Mouse (Mus musculus) right cerebral cortex, postnatal 25 days (tissue): ENCODE data around the gene Haus8.
"Not testable (repeated sequence)": the region's sequence is repeated elsewhere in the genome, so short reads cannot be mapped to it uniquely, and the experiment has no call there.

Experiments used
- DNase-seq: peaks from one replicate; pipeline ENCODE4 v3.0.0; 2022

Gene Haus8

DNA sequence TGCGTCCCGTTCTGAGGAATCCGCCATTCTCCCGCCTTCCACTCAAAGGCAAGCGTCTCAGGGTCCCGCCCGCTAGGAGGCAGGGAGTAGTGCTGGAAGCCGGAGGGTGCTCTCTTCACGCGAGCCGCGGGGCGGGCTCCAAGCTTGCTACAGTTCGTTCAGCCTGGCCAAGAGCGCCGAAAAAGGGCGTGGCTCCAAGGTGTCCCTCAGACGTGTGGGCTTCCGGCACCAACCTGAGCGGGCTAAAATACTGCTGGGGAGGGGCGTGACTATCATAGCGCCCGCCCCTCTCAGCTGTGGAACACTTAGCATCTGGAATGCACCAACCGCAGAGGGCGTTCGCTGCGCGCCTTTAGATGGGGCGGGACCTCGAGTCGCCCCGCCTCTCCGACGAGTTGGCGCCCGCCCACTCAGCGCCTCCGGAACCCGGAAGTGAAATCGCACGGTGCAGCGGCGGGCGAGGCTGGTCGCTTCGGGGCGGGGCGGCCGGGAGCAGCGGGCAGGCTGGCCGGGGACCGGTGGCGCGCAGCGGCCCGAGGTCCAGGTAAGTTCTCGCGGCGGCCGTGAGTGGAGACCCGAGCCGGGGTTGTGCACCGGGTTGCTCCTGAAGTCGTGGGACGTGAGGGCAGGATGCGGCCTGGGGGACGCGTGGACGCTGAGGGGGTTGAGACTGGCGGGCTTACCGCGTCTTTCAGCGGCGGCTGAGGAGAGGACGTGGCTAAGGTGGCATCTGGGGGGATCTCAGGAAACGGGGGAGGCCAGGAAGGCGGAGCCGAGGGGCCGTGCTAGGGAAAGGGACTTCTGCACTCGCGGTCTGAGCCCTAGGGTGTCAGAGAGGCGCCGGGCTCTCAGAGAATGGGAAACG is at the start of gene Haus8, which contains the start of gene Myo9b:
TSS of gene Haus8 (minus strand) at position 649 of the 865 bp plus-strand sequence.
TSS of gene Myo9b (plus strand) at position 429 of the 865 bp plus-strand sequence.
- peak; percentile 98 for DNase-seq

DNA sequence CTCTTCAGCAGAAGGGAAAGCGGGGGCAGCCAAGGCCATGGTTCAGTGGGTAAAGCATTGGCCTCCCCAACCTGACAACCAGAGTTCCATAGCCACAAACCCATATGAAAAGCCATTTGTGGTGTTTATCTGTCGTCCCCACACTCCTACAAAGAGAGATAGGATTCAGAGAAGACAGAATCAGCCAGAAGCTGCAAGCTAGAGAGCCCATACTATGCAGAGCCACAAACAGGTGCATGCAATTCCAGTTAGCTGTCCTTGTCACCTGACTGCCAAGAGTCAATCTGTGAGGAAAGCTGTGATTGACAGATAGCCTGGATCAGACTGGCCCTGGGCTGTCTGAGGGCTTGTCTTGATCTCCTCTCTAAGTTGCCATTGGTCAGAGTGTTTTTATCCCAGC is 47.0 kb upstream of the Haus8 start:
- not testable (repeated sequence) for DNase-seq

DNA sequence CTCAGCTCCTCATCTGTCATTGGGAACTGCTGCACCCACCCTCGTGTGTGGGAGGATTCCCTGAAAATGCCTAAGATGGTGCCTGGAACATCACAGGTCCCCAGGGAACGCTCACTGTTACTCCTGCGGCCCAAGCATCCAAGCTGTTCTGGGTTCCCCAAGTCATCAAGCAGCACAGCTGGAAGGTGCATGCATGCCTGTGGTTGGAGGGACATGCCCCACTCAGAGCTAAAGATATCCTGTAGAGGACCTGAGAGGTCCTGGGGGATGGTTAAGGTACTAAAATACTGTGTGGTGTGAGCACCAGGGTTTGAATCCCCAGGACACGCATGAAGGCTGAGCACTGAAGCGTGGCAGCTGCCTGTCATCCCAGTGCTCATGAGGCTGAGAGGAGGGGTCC is 45.9 kb upstream of the Haus8 start:
- DNase-seq = not testable (repeated sequence)

DNA sequence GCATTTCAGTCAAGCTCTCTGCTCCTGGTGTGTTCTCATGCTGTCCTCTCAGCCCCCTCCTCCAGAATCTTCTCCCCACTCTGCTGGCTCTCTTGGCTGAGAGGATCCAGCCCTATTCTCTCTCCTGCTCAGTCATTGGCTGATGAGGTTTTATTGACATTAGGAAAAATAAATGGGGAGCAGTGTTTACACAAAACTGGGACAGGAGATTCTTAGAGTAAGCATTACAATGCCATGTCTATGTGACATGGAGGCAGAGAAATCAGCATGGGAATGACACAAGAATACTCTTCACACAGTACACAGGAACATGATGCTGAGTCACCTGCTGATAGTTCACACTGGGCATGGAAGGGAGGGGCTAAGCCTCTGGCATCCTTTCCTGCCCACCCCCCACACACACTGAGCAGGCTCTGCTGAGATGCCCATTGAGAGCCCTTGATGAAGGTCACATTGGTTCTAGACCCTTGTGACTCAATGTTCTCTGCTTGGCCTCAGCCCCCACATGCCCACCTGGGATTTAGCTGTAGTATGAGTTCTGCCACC is 43.8 kb upstream of the Haus8 start:
- DNase-seq = no peak

DNA sequence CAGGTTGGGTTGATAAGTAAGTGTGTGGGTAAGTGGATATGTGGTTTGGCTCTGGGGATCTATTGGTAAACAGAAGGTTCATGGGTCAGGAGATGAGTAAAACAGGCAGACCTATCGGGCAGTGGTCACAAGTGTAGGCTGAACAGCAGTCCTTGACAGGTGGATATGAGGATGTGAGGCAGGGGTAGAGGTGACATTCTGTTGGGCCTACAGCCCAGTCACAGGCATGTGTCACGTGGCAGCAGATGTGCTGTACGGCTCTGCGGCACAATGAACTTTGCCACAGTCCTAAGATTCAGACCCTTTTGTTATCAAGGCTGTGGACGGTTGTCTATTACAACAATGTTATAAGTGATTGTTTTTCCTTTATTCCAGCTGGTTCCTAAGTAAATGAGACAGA is 43.2 kb upstream of the Haus8 start:
- DNase-seq = no peak

DNA sequence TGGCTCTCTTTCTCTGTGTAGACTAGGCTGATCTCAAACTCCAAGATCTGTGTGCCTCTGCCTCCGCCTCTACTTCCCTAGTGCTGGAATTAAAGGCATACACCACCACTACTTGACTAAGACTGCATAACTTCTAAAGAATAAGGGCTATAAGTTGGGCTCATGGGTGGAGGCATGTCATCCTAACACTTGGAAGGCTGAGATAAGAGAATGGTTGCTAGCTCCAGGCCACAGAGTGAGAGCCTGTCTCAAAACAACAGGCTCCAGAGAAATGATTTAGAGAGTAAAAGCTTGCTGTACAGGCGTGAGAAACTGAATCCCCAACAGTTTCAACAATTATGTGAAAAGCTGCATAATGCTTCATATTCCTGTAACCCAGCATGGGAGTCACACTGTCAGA is 41.2 kb upstream of the Haus8 start:
- DNase-seq = no peak

DNA sequence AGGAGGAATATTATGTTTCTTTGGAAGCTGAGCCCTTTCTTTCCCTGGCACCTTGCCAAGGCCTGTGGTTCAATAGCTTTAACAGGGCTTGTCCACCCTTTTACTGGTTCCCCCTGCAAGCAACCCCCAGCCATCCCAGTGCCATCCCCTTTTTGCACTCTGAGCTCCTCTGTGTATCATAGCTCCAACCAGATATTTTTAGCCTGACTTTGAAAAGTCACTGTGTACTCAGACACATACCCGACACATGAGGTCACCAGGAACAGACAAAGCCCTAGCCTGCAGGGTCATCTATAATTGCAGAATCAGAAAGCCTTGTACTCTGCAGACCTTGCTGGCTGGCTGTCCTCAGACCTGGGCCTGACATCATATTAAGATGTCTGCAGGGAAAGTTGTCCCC is 40.0 kb upstream of the Haus8 start:
- DNase-seq = no peak

DNA sequence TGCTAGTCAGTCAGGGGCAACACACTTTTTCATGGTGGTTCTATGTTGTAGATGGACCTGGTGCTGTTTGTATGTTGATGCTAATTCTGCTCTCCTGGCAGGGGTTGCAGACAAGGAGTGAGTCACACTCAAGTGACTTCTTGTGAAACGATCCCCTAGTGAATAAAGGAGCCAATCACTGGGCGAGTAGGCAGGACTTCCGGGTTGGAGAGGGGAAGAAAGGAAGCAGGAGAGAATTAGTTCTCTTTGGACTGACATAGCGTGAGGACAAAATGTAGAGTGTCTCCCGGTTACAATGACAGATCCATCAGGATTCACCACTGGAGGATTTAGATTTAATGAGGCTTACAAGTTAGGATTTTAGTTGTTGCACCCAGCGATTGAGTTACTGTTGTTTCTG is 37.7 kb upstream of the Haus8 start:
- DNase-seq = no peak

DNA sequence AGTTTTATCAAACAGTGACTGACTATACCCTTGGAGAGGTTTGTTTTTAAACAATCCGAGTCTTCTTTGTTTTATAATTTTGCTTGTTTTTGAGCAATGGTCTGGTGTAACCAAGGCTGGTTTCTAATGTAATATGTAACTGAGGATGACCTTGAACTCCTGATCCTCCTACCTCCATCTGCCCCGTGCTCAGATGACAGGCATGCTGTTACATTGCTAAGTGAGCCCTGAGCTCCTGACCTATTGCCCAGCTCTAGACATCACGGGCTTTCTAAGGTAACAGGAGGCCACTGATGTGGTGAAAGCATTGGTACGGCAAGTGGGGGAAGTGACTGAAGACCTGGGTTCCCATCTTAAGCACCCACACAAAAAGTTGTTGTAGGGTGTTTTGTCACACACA is 35.2 kb upstream of the Haus8 start:
- DNase-seq = no peak

DNA sequence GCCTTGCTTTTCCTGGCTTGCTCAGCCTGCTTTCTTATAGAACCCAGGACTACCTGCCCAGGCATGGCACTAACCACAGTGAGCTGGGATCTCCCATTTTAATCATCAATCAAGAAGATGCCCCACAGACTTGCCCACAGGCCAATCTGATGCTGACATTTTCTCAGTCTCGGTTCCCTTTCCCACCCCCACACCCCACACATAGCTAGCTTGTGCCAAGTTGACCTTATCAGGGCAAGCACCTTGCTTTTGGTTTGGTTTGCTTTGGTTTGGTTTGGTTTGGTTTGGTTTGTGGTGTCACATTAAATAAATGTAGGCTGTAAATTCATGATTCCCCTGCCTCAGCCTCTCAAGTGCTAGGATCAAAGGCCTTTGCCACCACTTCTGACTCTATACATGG is 34.6 kb upstream of the Haus8 start:
- DNase-seq = no peak

DNA sequence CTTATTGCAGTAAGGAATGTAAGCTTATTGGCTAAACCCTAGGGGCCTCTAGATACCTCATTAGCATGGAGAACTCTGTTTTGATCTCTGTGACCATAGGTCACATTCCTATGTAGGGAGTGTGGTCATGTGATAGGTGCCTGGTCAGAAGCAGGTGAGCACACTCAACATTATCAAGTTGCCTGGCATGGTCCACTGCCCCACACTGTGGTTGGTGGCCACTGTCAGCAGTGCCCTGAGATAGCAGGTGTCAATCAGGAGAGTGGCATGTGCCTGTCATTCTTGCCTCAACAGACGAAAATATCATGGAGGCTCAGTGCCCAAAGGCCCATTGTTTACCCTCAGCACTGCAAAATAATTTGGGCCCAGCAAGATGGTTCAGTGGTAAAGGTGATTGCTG is 33.3 kb upstream of the Haus8 start:
- DNase-seq = no peak

DNA sequence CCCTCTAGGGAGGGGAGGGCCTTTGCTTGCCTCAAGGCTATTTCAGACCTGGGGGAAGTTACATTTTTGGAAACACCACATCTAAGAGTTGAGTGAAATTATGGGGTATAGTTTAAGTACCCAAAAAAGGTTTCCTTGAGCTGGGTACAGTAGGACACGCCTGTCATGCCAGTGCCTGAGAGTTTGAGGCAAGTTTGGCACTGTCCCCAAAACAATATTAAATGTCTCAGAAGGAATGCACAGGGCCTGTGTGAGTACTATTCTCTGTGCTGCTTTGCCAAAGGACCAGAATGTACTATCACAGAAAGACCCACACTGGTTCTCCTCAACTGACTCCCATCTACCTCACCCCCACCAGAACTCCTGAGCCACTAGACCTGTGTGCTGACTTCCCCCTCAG is 30.9 kb upstream of the Haus8 start:
- DNase-seq = no peak

DNA sequence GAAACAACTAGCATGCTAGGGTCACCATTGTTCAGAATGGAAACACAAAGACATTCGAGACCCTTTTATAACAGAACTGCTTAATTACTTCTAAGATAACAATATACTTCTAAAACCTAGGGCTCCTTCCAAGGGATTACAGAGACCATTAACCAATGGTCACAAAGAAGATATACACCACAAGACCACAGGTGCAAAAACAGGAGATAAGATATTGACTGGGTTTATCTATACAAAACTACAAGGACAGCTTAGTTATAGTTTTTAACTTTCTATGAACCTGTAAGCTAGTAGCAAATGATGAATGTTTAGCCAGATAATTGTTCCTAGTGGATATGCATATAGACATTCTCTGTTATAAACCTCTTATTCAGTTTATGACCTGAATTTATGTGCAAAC is 30.1 kb upstream of the Haus8 start:
- no peak for DNase-seq

DNA sequence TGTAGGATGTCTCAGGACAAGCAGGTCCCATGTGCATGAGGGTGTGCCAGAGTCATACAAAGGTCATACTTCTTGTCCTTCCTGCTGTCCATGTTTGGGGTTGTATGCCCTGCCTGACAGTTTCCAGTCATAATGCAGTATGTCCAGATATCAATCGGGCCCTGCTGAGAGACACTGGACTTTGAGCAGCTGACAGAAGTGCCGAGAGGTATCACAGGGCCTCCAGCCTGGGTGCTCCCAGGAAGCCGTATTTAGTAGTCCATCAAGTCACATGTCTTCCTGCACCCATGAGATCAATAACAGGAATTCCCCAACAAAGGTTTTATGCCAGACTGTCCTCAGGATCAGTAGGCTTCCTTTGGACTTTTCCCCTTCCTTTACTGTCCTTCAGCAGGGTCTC is 27.0 kb upstream of the Haus8 start:
- DNase-seq = no peak

DNA sequence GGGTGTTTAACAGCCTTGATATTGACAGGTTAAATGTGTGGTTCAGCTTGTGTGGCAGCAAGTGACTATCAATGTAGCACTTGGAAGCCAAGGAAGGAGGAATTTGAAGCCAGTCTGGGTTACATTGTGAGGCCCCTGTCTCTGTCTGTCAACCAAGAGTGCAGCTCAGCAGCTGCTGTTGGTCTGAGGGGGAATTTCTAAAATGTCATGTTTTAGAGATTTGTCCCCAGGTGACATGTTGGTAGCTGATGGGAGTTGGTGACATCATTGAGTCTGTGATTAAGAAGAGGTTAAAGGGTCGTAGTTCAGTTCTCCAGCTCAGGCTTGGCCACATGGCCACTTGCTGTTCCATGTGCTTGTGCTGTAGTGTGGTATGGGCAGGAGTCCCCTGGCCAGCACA is 24.7 kb upstream of the Haus8 start:
- no peak for DNase-seq

DNA sequence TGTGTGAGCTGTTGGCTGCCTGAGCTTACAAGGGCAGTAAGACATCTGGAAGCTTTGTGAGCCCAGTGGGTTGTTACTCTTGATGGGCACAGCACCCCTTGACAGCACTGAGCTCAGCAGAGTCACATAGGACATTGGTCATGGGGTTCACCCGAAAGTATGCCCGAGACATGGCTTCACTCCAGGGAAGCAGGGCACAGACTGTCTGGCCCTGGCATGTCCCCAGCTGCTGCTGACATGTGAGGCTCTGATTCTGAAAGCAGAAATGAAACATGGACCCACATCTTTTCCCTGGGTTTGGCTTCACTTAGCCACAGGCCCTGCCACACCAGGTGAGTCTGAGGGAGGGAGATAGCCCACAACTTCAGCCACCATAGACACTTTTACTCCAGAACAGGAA is 24.1 kb upstream of the Haus8 start:
- no peak for DNase-seq

DNA sequence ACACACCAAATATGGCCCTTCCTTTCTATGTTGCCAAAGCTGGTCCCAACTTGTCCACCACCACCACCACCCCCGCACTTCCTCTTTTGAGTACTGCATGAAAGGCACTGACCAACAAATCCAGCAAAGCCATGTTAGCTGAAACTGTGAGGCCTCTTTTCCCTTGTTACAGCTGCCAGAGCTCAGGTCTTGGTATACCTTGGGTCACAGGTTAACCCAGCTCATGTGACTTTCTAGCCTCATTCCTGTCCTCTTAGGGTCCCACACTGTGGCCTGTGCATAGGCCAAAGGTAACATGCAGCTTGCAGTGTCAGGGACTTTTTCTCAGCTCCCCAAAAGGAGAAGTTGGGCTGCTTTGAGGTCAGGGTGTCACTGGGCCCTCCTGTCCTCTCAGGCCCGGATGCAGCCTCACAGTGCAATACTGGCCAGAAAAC is 23.5 kb upstream of the Haus8 start:
- DNase-seq = no peak

DNA sequence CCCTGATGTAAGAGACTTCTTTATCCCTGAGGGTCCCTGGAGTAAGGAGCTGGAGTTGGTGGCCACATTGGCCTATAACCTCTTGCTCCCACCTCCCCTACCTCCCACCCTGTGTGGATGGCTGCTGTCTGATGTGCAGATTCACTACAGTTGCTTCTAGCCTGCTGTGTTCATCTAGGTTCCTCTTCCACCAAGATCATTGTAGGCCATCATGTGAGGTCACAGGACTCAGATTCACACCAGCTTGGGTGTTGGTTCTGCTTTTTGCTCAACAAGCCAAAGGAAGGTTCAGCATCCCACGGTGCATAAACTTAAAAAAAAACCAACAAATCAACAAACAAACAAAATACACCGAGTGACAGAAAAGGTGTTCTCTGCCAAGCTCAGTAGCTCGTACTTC is 21.2 kb upstream of the Haus8 start:
- DNase-seq = not testable (repeated sequence)

DNA sequence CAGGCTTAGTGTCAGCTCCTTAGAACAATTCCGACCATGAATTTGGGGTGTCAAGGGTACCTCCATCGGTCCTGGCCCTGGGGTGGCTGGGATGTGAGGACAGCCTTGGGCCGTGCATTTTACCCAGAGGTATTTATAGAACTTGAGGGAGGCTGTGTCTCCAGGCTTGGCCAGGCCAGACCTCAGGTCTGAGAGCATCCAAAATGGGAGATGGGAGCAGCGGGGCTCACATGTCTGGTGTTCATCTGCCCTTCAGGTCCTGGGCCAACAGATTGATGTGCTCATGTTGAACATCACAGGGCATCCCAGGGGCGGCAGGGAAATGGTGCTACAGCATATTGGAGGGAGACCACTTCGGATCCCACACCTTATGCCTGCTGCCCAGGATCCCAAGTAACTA is 18.6 kb upstream of the Haus8 start:
- DNase-seq = no peak

DNA sequence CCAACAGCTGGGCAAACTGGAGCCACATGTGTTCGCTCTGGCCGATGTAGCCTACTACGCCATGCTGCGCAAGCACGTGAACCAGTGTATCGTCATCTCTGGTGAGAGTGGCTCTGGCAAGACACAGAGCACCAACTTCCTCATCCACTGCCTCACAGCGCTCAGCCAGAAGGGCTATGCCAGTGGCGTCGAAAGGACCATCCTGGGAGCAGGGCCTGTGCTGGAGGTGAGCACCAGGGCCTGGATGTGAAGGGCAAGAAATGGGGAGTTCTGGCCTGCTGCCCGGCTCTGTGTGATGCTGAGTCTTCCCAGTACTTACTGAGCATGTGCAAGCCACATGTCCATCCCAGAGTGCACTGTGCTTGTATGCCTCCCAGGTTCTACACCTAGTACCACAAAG is 18.2 kb upstream of the Haus8 start:
- no peak for DNase-seq

DNA sequence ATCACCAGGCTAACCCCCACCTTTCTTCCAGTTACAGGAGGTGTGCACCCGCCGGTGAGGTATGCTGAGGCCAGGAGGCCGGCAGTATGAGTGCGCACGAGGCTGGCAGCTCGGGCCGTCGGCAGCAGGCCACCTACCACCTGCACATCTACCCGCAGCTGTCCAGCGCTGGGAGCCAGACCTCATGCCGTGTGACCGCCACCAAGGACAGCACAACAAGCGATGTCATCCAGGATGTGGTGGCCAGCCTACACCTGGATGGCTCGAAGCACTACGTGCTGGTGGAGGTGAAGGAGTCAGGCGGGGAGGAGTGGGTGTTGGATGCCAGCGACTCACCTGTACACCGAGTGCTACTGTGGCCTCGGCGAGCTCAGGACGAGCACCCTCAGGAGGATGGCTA is 17.5 kb upstream of the Haus8 start:
- no peak for DNase-seq

DNA sequence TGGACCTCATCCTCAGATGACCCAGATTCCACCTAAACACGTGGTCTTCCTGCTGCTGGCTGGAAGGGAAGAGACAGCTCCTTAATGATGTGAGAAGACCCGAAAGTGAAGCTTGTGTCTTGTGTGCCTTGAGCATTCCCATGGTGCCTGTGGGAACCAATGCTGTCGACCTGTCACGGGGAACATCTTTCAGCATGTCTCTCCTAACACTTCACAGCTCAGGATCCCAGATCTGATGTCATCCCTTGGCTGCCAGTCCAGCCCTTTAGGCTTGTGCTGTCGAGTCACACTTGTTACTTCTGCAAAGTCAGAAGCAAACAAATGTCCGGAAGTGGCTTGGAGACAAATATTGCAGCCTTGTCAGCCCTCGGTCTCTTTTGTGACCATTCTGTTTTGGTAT is 16.4 kb upstream of the Haus8 start:
- no peak for DNase-seq

DNA sequence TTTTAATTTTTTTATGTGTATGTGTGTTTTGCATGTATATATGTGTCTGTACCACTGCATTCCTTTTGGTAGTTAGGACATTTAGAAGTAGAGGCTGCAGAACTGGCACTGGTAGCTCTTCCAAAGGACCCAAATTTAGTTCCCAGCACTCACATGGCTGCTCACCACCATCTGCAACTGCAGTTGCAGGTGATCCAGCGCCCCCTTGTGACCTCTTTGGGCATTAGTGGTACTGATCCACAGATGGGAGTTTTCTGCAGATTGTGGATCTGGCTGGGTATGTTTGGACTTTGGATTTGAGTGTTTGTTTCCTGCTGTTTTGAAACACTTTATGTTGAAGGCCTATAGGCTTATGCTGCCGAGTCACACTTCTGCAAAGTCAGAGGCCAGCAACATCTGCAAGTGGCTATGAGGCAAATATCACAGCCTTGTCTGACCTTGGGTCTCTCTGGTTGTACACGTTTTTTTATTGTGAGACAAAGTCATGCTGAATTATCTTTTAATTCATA is 15.8 kb upstream of the Haus8 start:
- no peak for DNase-seq

DNA sequence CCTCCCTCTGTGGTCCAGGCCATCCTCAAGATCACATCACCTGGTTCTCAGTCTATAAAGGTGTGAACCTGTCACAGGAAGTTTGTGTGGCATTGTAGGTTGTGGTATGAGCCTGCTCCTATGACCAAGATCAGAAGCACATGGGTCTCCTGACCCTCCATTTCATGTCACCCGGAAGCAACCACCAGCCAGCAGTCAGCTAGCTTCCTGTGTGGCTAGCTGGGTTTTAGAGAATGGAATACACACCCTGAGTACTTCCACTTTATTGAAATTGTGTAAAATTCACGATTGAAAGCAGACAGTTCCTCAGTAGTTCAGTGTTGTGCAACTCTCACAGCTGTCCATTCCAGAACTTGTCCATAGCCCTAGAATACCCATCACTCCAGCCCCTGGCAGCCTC is 13.5 kb upstream of the Haus8 start:
- not testable (repeated sequence) for DNase-seq

DNA sequence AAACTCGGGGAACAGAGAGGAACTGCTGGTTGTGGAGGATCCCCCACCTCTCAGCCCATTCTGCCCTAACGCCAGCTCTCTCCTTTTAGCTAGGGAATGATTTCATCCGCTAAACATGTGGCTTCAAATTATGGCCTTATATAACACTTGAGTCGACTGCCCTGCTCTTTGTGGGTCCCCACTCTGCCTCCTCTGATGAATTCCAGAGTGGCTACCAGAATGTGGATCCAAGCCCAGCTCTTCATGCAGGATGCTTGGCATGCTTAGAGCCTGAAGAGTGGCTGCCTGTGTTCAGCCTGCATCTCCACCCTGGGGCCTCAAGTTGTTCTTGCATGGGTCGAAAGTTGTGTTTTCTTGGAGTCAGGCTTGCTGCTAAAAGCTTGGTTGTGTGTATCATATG is 9.9 kb upstream of the Haus8 start:
- no peak for DNase-seq
